Mouse (Mus musculus) kidney, postnatal 10 days (tissue): Measurements from ENCODE around the gene Anapc5.

ENCODE experiments used
- DNase-seq: peaks from one replicate; pipeline ENCODE4 v3.0.0; 2021; ENCODE audit warnings: mixed read lengths

Anapc5 gene

GRCm38 (mm10) chr5:122799379-122800344 is 21.5 kb downstream of the Anapc5 start:
- peak; percentile 43 for DNase-seq

- DNase-seq: peak; percentile 87
These were observed 22.4 kb downstream of the Anapc5 start for GRCm38 (mm10) chr5:122798557-122799378.

- no peak for DNase-seq
These were observed 23.3 kb downstream of the Anapc5 start for GRCm38 (mm10) chr5:122797866-122798265.

GRCm38 (mm10) chr5:122788696-122789095 is 32.4 kb downstream of the Anapc5 start:
- DNase-seq: no peak

- DNase-seq: no peak
These were observed 34.9 kb downstream of the Anapc5 start for GRCm38 (mm10) chr5:122786035-122786819.

GRCm38 (mm10) chr5:122783726-122784406 is 37.3 kb downstream of the Anapc5 start:
- no peak for DNase-seq

- no peak for DNase-seq
These were observed 39.1 kb downstream of the Anapc5 start for GRCm38 (mm10) chr5:122782066-122782465.

GRCm38 (mm10) chr5:122780791-122781432 is 40.2 kb downstream of the Anapc5 start:
- DNase-seq: no peak

- DNase-seq: peak; percentile 91
These were observed 41.8 kb downstream of the Anapc5 start, which contains the start of gene Camkk2 for GRCm38 (mm10) chr5:122779277-122779834. Gene Camkk2 (minus strand): TSS chr5:122779409.

GRCm38 (mm10) chr5:122778231-122779226 is 42.6 kb downstream of the Anapc5 start:
- DNase-seq: peak; percentile 60

- no peak for DNase-seq
These were observed 43.8 kb downstream of the Anapc5 start for GRCm38 (mm10) chr5:122777322-122777721.

- no peak for DNase-seq
These were observed 45.4 kb downstream of the Anapc5 start for GRCm38 (mm10) chr5:122775646-122776286.

GRCm38 (mm10) chr5:122774743-122775611 is 46.2 kb downstream of the Anapc5 start:
- DNase-seq: peak; percentile 49

GRCm38 (mm10) chr5:122773756-122774155 is 47.4 kb downstream of the Anapc5 start:
- no peak for DNase-seq

GRCm38 (mm10) chr5:122771428-122771827 is 49.7 kb downstream of the Anapc5 start:
- no peak for DNase-seq

GRCm38 (mm10) chr5:122770806-122771261 is 50.3 kb downstream of the Anapc5 start:
- DNase-seq: peak; percentile 84

- peak; percentile 43 for DNase-seq
These were observed 50.8 kb downstream of the Anapc5 start for GRCm38 (mm10) chr5:122770304-122770703.

GRCm38 (mm10) chr5:122769101-122769568 is 52.0 kb downstream of the Anapc5 start:
- no peak for DNase-seq
